Mouse (Mus musculus) kidney, adult 2 months (tissue): ENCODE measurements around the gene Cab39l.

Source experiments
- CTCF ChIP-seq: fragments of 200-500 bp; conservative IDR thresholded peaks from 2 replicates; pipeline ENCODE4 v1.5.1; 2011; ENCODE audit warnings: low read depth, mild to moderate bottlenecking, control low read depth, low read length, moderate library complexity, mixed read lengths; ENCODE audit not compliant: insufficient read depth, insufficient read length
- POLR2A ChIP-seq: fragments of 200-500 bp; IDR thresholded peaks from one replicate; pipeline ENCODE4 v1.6.1; 2011; ENCODE audit warnings: low read depth, low read length, control low read depth

DNA sequence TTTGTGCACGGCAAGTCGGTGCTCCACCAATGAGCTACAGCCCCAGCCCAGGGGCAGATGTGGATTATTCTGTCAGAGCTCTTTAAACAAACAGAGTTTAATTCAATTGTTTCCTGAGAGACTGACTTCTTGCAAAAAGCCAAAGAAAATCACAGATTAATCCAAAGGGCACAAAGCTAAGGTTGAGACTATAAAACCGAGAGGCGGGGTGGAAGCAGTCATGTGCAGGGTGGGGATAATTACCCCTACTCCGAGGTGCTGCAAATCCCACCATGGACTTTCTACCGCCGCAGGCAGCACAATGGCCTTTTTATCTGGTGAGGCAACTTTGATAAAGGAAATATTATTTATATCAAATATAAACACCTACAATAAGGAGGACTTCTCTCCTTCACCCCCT, 176.0 kb downstream of the Cab39l start:
- TF ChIP-seq POLR2A (no peak), CTCF (no peak)
